Comparison of ENCODE assay signal across 8 mouse cellular contexts in the genomic region with DNA sequence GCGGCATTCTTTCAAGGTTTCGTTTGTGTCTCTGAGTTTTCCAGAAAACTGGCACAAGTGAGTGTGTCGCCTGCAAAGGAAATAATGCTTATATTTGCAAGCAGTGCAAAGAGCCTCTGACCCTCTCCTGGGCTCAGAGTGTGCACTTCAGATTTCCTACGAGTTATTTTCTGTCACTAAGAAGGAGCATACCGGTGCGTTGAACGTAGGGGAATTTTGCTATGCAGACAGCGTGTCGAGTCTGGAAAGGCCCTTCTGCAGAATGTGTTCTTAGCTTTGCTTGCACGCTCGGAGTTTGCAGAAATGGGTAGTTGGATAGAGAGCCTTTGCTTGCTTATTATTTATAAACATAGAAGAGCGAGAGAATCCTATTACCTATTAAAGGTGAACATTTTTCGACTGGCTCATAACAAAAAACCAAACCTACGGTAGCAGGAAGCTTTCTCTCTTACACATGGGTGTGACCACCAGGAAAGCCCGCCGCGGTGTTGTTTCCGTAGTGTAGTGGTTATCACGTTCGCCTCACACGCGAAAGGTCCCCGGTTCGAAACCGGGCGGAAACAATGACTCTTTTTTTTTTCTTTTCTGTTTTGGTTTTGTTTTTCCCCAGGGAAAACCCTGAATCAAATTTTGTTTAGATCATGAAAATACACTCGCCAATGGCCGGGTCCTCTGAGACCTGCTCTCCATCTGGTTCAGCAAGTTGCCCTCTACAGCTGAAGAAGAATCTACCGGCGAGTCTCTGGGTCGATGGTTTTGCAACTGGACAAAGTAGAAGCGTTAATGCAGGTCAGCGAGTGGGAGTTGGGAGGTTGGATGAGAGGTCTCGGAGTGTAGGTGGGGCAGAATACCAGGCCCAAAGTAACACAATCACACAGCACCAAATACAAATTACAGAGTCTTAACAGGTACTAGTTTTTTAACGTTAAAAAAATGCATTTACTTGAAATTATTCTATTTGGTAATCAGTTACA. TPM values are rescaled to one million over a fixed set of nuclear protein-coding genes. Genes with fewer than 3 reads are reported as not detected.
DNase-seq lines count a peak whose midpoint lies in the region; ATAC-seq lines count a peak whose summit lies in the region.

No protein-coding gene starts in this region.

- peak overlapping the region; percentile 59 for H3K4me3 ChIP-seq in intestine, embryonic 14.5 days (ENCODE audit: low read depth, low read length)

- H3K4me2 ChIP-seq in intestine, embryonic 14.5 days (ENCODE audit: low read length), result peak overlapping the region; percentile 60

- H3K27ac ChIP-seq in intestine, embryonic 14.5 days (ENCODE audit: low read depth), result no peak overlapping the region

- H3K4me1 ChIP-seq in intestine, embryonic 14.5 days (replicated peaks; ENCODE audit: control insufficient read depth, insufficient read depth, low read length), result peaks cover 4% of the 10 kb centered on the region

- peak; percentile 83 to 96 for DNase-seq in adrenal gland, adult (ENCODE audit: inconsistent age in 2 of 2, low spot score in 1 of 2)
- DNase-seq in embryo, embryonic 10.5 days (ENCODE audit: low spot score), result peak; percentile 98
- peak; percentile 67 for DNase-seq in gastrocnemius, postnatal 25 days
- peak; percentile 100 for DNase-seq in intestine, embryonic 14.5 days (ENCODE audit: low spot score)
- peak; percentile 77 to 83 for DNase-seq in left cerebral cortex, postnatal 10 days (ENCODE audit: extremely low spot score in 1 of 2, low spot score in 2 of 2)
- peak; percentile 69 to 78 for DNase-seq in right cerebral cortex, postnatal 36 days (ENCODE audit: low spot score in 2 of 2)
- DNase-seq in urinary bladder, postnatal 36 days (ENCODE audit: low spot score in 2 of 2), result peak; percentile 79 to 83

- ATAC-seq in intestine, embryonic 14.5 days (replicated peaks; ENCODE audit: low FRiP score, low TSS enrichment, low read depth), result no peak; the same call in 1 of the 2 replicates
- ATAC-seq in megakaryocyte, adult 5-6 weeks (ENCODE audit: poor library complexity, severe bottlenecking), result peak; percentile 48

- intact Hi-C loops in left cerebral cortex, postnatal 10 days (cut with DNase I), result loop anchor here (5.0 to 10.0 kb wide), 4 partner anchors 312 to 1496 kb away; a partner anchor contains a TSS

- no peaks in the 10 kb centered on the region for H3K36me3 ChIP-seq in intestine, embryonic 14.5 days (ENCODE audit: control insufficient read depth, insufficient read depth, low read length)

- 1% methylated on average over 35 of the region's 35 CpGs for WGBS in intestine, embryonic 14.5 days

- peak overlapping the region; percentile 53 for H3K9ac ChIP-seq in intestine, embryonic 14.5 days (ENCODE audit: low read length)

- H3K27me3 ChIP-seq in intestine, embryonic 14.5 days (replicated peaks; ENCODE audit: control insufficient read depth, insufficient read depth, low read length), result no peaks in the 10 kb centered on the region

- no peaks in the 10 kb centered on the region for H3K9me3 ChIP-seq in intestine, embryonic 14.5 days (ENCODE audit: control insufficient read depth, low read length)

RNA-seq across cellular contexts. Expression of a gene that starts 9.0 kb away (rescaled TPM):
- total RNA-seq in gastrocnemius, postnatal 25 days (2021), result 1 to 10 TPM; 2.9 to 7.7 TPM
- 11.8 and 19.7 TPM in 2 replicates for polyA plus RNA-seq in intestine, embryonic 14.5 days (2014; fragmentation: Nextera tagmentation; extraction: Ambion mirVana)
- 10 to 100 TPM; 37.9 to 54.9 TPM for total RNA-seq in left cerebral cortex, postnatal 10 days (2021)
- total RNA-seq in megakaryocyte, adult 5-6 weeks (2015), result 0.91 and 1.1 TPM in 2 replicates
- total RNA-seq in megakaryocyte, adult 5-6 weeks (2017), result 48.2 and 145 TPM in 2 replicates

RNA-seq across cellular contexts. Expression of a gene that starts 9.3 kb away (rescaled TPM):
- 10 to 100 TPM; 13.9 to 29.0 TPM for total RNA-seq in gastrocnemius, postnatal 25 days (2021)
- polyA plus RNA-seq in intestine, embryonic 14.5 days (2014; fragmentation: Nextera tagmentation; extraction: Ambion mirVana), result 5.2 and 7.5 TPM in 2 replicates
- 10 to 100 TPM; 38.0 to 50.2 TPM for total RNA-seq in left cerebral cortex, postnatal 10 days (2021)
- 78.9 and 108 TPM in 2 replicates for total RNA-seq in megakaryocyte, adult 5-6 weeks (2015)
- total RNA-seq in megakaryocyte, adult 5-6 weeks (2017), result 1,539 and 1,747 TPM in 2 replicates

RNA-seq across cellular contexts. Expression of a gene that starts 14.8 kb away (rescaled TPM):
- 10 to 100 TPM; 30.9 to 31.7 TPM for total RNA-seq in gastrocnemius, postnatal 25 days (2021)
- polyA plus RNA-seq in intestine, embryonic 14.5 days (2014; fragmentation: Nextera tagmentation; extraction: Ambion mirVana), result 18.9 and 19.6 TPM in 2 replicates
- 10 to 100 TPM; 45.9 to 47.6 TPM for total RNA-seq in left cerebral cortex, postnatal 10 days (2021)
- total RNA-seq in megakaryocyte, adult 5-6 weeks (2015), result 34.9 and 43.5 TPM in 2 replicates
- 115 and 127 TPM in 2 replicates for total RNA-seq in megakaryocyte, adult 5-6 weeks (2017)

RNA-seq across cellular contexts. Expression of a gene that starts 16.4 kb away (rescaled TPM):
- total RNA-seq in gastrocnemius, postnatal 25 days (2021), result 10 to 100 TPM in 1 of 2 experiments, 1 to 10 TPM in 1; 3.5 to 16.1 TPM
- 47.9 and 67.6 TPM in 2 replicates for polyA plus RNA-seq in intestine, embryonic 14.5 days (2014; fragmentation: Nextera tagmentation; extraction: Ambion mirVana)
- total RNA-seq in left cerebral cortex, postnatal 10 days (2021), result 10 to 100 TPM; 26.2 to 28.0 TPM
- total RNA-seq in megakaryocyte, adult 5-6 weeks (2015), result 43.5 and 58.5 TPM in 2 replicates
- 942 and 986 TPM in 2 replicates for total RNA-seq in megakaryocyte, adult 5-6 weeks (2017)

RNA-seq across cellular contexts. Expression of a gene that starts 16.7 kb away (rescaled TPM):
- 10 to 100 TPM in 1 of 2 experiments, 1 to 10 TPM in 1; 5.3 to 14.5 TPM for total RNA-seq in gastrocnemius, postnatal 25 days (2021)
- 10.2 and 14.0 TPM in 2 replicates for polyA plus RNA-seq in intestine, embryonic 14.5 days (2014; fragmentation: Nextera tagmentation; extraction: Ambion mirVana)
- 10 to 100 TPM; 21.4 to 25.6 TPM for total RNA-seq in left cerebral cortex, postnatal 10 days (2021)
- total RNA-seq in megakaryocyte, adult 5-6 weeks (2015), result 57.4 and 58.7 TPM in 2 replicates
- 645 and 753 TPM in 2 replicates for total RNA-seq in megakaryocyte, adult 5-6 weeks (2017)
